Mouse (Mus musculus): Measurements from ENCODE around the gene Tmprss5. TPM values are rescaled to one million over a fixed set of nuclear protein-coding genes. Genes with fewer than 3 reads are reported as not detected.

Tmprss5 gene
- total RNA-seq (2022) = 1 to 10 TPM; 1.2 to 2.8 (median 2.3) TPM

- no peak for DNase-seq (ENCODE audit: low spot score in 2 of 2)
Observed at GRCm38 (mm10) chr9:49081107-49081506, at the start of gene Tmprss5. Gene Tmprss5 (plus strand): TSS chr9:49081260.

GRCm38 (mm10) chr9:49034764-49035163 is 46.3 kb upstream of the Tmprss5 start:
- DNase-seq (ENCODE audit: low spot score in 2 of 2) = peak; percentile 9 to 32

- DNase-seq (ENCODE audit: low spot score in 2 of 2) = no peak
Observed at GRCm38 (mm10) chr9:49050901-49051300, 30.2 kb upstream of the Tmprss5 start.

GRCm38 (mm10) chr9:49051349-49051748 is 29.7 kb upstream of the Tmprss5 start:
- peak; percentile 44 to 67 for DNase-seq (ENCODE audit: low spot score in 2 of 2)

- no peak for DNase-seq (ENCODE audit: low spot score in 2 of 2)
Observed at GRCm38 (mm10) chr9:49054028-49054427, 27.0 kb upstream of the Tmprss5 start.

GRCm38 (mm10) chr9:49055333-49056205 is 25.5 kb upstream of the Tmprss5 start, which contains the start of gene Zw10:
Gene Zw10 (plus strand): TSS chr9:49055613.
- DNase-seq (ENCODE audit: low spot score in 2 of 2) = peak; percentile 92 to 94

- DNase-seq (ENCODE audit: low spot score in 2 of 2) = no peak
Observed at GRCm38 (mm10) chr9:49076847-49077246, 4.2 kb upstream of the Tmprss5 start.

- DNase-seq (ENCODE audit: low spot score in 2 of 2) = peak; percentile 33 to 80
Observed at GRCm38 (mm10) chr9:49081561-49081960, 501 bp downstream of the Tmprss5 start.

GRCm38 (mm10) chr9:49087317-49087716 is 6.3 kb downstream of the Tmprss5 start:
- DNase-seq (ENCODE audit: low spot score in 2 of 2) = no peak

GRCm38 (mm10) chr9:49098871-49099270 is 17.8 kb downstream of the Tmprss5 start:
- no peak for DNase-seq (ENCODE audit: low spot score in 2 of 2)

- DNase-seq (ENCODE audit: low spot score in 2 of 2) = peak; percentile 27 to 47
Observed at GRCm38 (mm10) chr9:49102328-49102727, 21.3 kb downstream of the Tmprss5 start.

- no peak for DNase-seq (ENCODE audit: low spot score in 2 of 2)
Observed at GRCm38 (mm10) chr9:49109101-49109500, 28.0 kb downstream of the Tmprss5 start.

- DNase-seq (ENCODE audit: low spot score in 2 of 2) = no peak
Observed at GRCm38 (mm10) chr9:49110476-49111220, 29.6 kb downstream of the Tmprss5 start.

GRCm38 (mm10) chr9:49111296-49111695 is 30.2 kb downstream of the Tmprss5 start:
- DNase-seq (ENCODE audit: low spot score in 2 of 2) = no peak

GRCm38 (mm10) chr9:49118271-49118825 is 37.3 kb downstream of the Tmprss5 start:
- no peak for DNase-seq (ENCODE audit: low spot score in 2 of 2)

- no peak for DNase-seq (ENCODE audit: low spot score in 2 of 2)
Observed at GRCm38 (mm10) chr9:49119759-49120158, 38.7 kb downstream of the Tmprss5 start.

GRCm38 (mm10) chr9:49125706-49126105 is 44.6 kb downstream of the Tmprss5 start:
- DNase-seq (ENCODE audit: low spot score in 2 of 2) = no peak

- DNase-seq (ENCODE audit: low spot score in 2 of 2) = no peak
Observed at GRCm38 (mm10) chr9:49130514-49131010, 49.5 kb downstream of the Tmprss5 start.

- no peak for DNase-seq (ENCODE audit: low spot score in 2 of 2)
Observed at GRCm38 (mm10) chr9:49143841-49144240, 62.8 kb downstream of the Tmprss5 start.

- no peak for DNase-seq (ENCODE audit: low spot score in 2 of 2)
Observed at GRCm38 (mm10) chr9:49145776-49146175, 64.7 kb downstream of the Tmprss5 start.

- no peak for DNase-seq (ENCODE audit: low spot score in 2 of 2)
Observed at GRCm38 (mm10) chr9:49147031-49147430, 66.0 kb downstream of the Tmprss5 start.
